Mouse (Mus musculus) forebrain, embryonic 10.5 days (tissue): ENCODE measurements around the gene Asic1. TPM values are rescaled to one million over a fixed set of nuclear protein-coding genes. Genes with fewer than 3 reads are reported as not detected.

Experiments used
- DNase-seq: peaks from one replicate; pipeline ENCODE4 v3.0.0-alpha.2; 2017; ENCODE audit warnings: low spot score; ENCODE audit errors: extremely low spot score
- H3K27ac ChIP-seq: fragments of 300-500 bp; sonication (generic); 2 replicates; pipeline ENCODE4 v1.5.1; 2016; ENCODE audit warnings: mild to moderate bottlenecking
- H3K27me3 ChIP-seq: fragments of 300-500 bp; sonication (generic); 2 replicates; pipeline ENCODE4 v1.6.1; 2016; ENCODE audit warnings: mild to moderate bottlenecking; ENCODE audit not compliant: poor library complexity, severe bottlenecking
- H3K36me3 ChIP-seq: fragments of 300-500 bp; sonication (generic); replicated peaks from 2 replicates; pipeline ENCODE4 v1.6.1; 2016; ENCODE audit warnings: mild to moderate bottlenecking, moderate library complexity
- H3K4me1 ChIP-seq: fragments of 300-500 bp; sonication (generic); 2 replicates; pipeline ENCODE4 v1.6.1; 2016
- H3K4me3 ChIP-seq: fragments of 300-500 bp; sonication (generic); 2 replicates; pipeline ENCODE4 v1.5.1; 2016; ENCODE audit warnings: mild to moderate bottlenecking, moderate library complexity
- H3K9me3 ChIP-seq: fragments of 300-500 bp; sonication (generic); 2 replicates; pipeline ENCODE4 v1.6.1; 2016; ENCODE audit warnings: mild to moderate bottlenecking, moderate library complexity
- WGBS: fragments of 180-500 bp; shearing (Covaris S2); methylation state at CpG from one replicate; pipeline ENCODE4 v1.1.7; 2016; 5-methylcytosine and 5-hydroxymethylcytosine counted together
- polyA plus RNA-seq: library from polyadenylated mRNA; unstranded; fragments of >200 nt; fragmentation: Nextera tagmentation; extraction: Ambion mirVana; gene quantifications from 2 replicates; pipeline ENCODE4 v1.2.1, GENCODE M21; 2016

Asic1 gene
- polyA plus RNA-seq, 1 experiment from 2014 or later, result 2.4 TPM

DNA sequence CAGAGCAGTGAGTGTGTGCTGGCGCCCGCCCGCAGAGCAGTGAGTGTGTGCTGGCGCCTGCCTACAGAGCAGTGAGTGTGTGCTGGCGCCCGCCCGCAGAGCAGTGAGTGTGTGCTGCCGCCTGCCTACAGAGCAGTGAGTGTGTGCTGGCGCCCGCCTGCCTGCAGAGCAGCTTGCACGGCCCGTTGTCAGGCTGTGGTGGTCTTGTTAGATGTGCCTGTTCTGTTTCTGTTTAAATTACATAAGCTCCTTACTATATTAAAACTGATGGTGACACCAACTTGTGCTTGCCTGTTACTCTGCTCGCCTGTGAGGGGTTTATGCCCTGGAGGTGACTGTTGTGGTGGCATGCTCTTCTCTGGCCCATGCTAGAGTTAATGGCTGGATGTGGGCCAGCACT, 38.0 kb downstream of the Asic1 start:
- H3K4me1 ChIP-seq, result peaks cover 26% of the 10 kb centered on the region
- no peak overlapping the region for H3K27ac ChIP-seq
- no peaks in the 10 kb centered on the region for H3K27me3 ChIP-seq
- H3K9me3 ChIP-seq, result no peaks in the 10 kb centered on the region
- H3K36me3 ChIP-seq, result peaks cover 96% of the 10 kb centered on the region
- DNase-seq, result no peak
- 95% methylated on average over 13 of the region's 13 CpGs for WGBS
- no peak overlapping the region for H3K4me3 ChIP-seq

- peaks cover 12% of the 10 kb centered on the region for H3K4me1 ChIP-seq
- WGBS, result 94% methylated on average over 10 of the region's 10 CpGs
- H3K36me3 ChIP-seq, result peaks cover 97% of the 10 kb centered on the region
- no peak for DNase-seq
- no peak overlapping the region for H3K4me3 ChIP-seq
- H3K9me3 ChIP-seq, result no peaks in the 10 kb centered on the region
- H3K27me3 ChIP-seq, result no peaks in the 10 kb centered on the region
- no peak overlapping the region for H3K27ac ChIP-seq
Observed at GRCm38 (mm10) chr15:99710221-99711190, 40.3 kb downstream of the Asic1 start.

DNA sequence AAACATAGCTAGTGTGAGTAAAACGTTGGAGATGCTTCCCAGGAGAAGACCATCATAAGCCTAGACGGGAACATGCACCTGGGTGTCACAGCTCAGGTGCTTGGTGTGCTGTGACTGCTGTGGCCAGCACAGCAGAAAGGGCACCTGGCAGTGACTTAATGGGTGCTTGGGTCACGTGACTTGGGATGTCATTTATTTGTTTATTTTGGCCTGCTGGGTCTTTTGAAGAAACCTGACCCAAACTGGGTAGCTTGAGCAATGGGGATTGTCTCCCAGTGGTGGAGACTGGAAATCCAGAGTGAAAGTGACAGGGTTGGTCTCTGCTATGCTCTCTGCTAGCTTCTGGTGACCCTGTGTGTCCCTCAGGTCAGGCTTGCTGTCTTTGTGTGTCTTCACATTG, 41.3 kb downstream of the Asic1 start:
- no peaks in the 10 kb centered on the region for H3K27me3 ChIP-seq
- DNase-seq, result no peak
- H3K36me3 ChIP-seq, result peaks cover 99% of the 10 kb centered on the region
- peaks cover 22% of the 10 kb centered on the region for H3K4me1 ChIP-seq
- H3K27ac ChIP-seq, result no peak overlapping the region
- no peak overlapping the region for H3K4me3 ChIP-seq
- no peaks in the 10 kb centered on the region for H3K9me3 ChIP-seq
- 83% methylated on average over 3 of the region's 3 CpGs for WGBS

GRCm38 (mm10) chr15:99712666-99713559, 42.7 kb downstream of the Asic1 start:
- Histone ChIP-seq H3K9me3 (no peaks in the 10 kb centered on the region), H3K4me1 (peaks cover 32% of the 10 kb centered on the region), H3K27ac (no peak overlapping the region), H3K27me3 (no peaks in the 10 kb centered on the region), H3K36me3 (peaks cover 98% of the 10 kb centered on the region), H3K4me3 (no peak overlapping the region; the same call in 1 of the 2 replicates)
- DNase-seq, result no peak
- WGBS, result 73% methylated on average over 13 of the region's 13 CpGs

DNA sequence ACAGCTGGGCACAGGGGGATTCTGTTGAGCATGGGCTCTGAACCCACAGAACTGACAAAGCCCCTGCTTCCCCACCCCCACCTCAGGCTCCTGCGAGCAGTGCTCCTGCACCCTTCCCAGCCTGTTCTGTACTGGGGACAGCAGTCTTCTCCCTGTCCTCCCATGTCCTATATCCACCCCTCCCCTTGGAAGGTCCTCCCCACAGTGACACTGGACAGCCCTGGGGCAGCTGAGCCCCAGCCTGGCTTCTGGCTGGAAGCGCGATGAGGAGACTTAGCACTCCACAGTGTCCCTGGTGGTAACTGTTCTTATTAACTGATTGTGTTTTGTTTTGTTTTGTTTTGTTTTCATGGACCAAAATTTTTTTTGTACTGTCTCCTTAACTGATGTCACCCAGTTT, 43.4 kb downstream of the Asic1 start:
- H3K4me1 ChIP-seq, result peaks cover 38% of the 10 kb centered on the region
- H3K27me3 ChIP-seq, result no peaks in the 10 kb centered on the region
- no peak overlapping the region for H3K27ac ChIP-seq
- WGBS, result 87% methylated on average over 3 of the region's 3 CpGs
- peaks cover 98% of the 10 kb centered on the region for H3K36me3 ChIP-seq
- DNase-seq, result no peak
- H3K9me3 ChIP-seq, result no peaks in the 10 kb centered on the region
- no peak overlapping the region for H3K4me3 ChIP-seq

DNA sequence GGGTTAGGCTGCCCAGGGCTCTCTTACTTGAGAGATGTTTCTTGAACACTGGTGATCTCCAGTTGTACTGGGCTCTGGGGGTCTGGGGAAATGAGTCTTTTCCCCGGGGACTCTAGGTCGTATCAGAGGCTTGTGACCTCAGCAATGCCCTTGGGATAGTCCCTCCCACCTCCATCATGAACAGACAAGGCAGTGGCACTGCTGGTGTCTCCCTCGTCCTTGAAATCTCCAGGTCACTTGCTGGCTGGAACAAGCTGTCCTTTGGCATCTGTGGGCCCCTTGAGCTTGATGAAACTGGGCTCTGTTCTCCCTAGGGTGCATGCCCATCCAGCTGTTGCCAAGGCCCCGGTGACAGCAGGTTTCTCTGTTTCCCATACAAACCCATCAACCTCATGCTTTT, 44.0 kb downstream of the Asic1 start:
- Histone ChIP-seq H3K9me3 (no peaks in the 10 kb centered on the region), H3K4me3 (no peak overlapping the region), H3K27ac (no peak overlapping the region), H3K36me3 (peaks cover 98% of the 10 kb centered on the region), H3K27me3 (no peaks in the 10 kb centered on the region), H3K4me1 (peaks cover 40% of the 10 kb centered on the region)
- WGBS, result 79% methylated on average over 4 of the region's 4 CpGs
- DNase-seq, result no peak

GRCm38 (mm10) chr15:99714858-99715257, 44.7 kb downstream of the Asic1 start:
- H3K4me3 ChIP-seq, result no peak overlapping the region
- no peaks in the 10 kb centered on the region for H3K9me3 ChIP-seq
- 53% methylated on average over 7 of the region's 7 CpGs for WGBS
- peaks cover 40% of the 10 kb centered on the region for H3K4me1 ChIP-seq
- no peaks in the 10 kb centered on the region for H3K27me3 ChIP-seq
- H3K36me3 ChIP-seq, result peaks cover 96% of the 10 kb centered on the region
- H3K27ac ChIP-seq, result no peak overlapping the region
- peak; percentile 76 for DNase-seq

DNA sequence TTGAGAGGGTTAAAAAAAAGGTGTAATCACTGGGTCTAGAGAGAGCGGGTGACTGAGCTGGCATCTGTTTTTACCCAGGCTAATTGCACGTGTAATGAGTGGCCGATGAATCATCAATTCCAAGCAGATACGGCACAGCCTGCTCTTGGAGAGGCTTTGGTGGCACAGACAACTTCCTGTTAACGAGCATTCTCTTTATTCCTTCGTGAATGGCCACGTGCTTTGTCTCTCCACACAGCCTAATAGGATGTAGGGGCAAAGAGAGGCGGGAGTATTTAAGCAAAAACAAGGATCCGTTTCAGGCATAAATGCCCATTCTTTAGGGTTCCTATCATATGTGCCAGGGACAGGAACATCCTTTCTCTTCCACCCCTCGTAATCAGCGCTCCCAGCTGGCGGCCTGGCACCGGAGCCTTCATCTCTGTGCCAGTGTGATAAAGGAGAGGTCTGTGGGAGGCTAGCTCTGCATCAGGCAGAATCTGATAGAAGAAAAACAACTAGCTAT, 45.2 kb downstream of the Asic1 start:
- DNase-seq, result no peak
- no peaks in the 10 kb centered on the region for H3K9me3 ChIP-seq
- H3K4me3 ChIP-seq, result no peak overlapping the region
- peaks cover 96% of the 10 kb centered on the region for H3K36me3 ChIP-seq
- no peaks in the 10 kb centered on the region for H3K27me3 ChIP-seq
- peak overlapping the region; percentile 2; the same call in 1 of the 2 replicates for H3K27ac ChIP-seq
- 78% methylated on average over 13 of the region's 13 CpGs for WGBS
- H3K4me1 ChIP-seq, result peaks cover 40% of the 10 kb centered on the region

DNA sequence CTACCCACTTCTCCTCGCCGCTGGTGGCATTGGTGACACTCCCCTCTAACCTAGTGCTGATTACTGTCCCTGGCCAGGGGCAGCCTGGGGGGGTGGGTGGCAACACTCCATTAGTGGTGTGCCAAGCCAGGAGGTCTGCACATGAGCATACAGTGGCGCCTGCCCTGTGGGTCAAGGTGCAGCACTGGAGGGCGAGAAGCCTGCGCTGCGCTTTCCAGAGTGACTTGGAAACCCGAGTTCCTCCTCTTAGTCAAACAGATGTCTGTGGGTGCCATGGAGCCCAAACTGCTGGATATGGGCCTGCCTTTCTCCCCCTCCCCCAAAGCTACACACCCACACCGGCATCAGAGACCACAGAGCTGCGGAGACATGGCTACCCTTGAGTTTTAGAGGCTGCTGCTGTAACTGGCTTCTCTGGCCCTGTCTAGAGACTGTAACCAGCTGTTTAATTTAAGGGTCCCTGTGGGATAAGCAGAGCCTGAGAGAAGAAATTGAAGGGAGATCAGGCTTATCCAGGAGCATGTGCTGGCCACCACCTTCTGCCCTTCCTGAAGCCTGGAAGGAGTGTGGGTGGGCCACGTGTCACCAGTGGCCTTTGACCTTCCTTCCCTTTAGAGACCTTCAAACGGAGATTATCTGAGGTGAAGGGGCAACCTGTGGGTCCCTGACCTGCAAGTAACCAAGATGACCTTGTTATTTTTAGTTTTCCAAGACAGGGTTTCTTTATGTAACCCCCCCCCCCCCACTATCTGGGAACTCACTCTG, 46.0 kb downstream of the Asic1 start:
- DNase-seq, result no peak
- 78% methylated on average over 11 of the region's 11 CpGs for WGBS
- Histone ChIP-seq H3K36me3 (peaks cover 96% of the 10 kb centered on the region), H3K27me3 (no peaks in the 10 kb centered on the region), H3K4me1 (peaks cover 40% of the 10 kb centered on the region), H3K9me3 (no peaks in the 10 kb centered on the region), H3K27ac (peak overlapping the region; percentile 2; the same call in 1 of the 2 replicates), H3K4me3 (no peak overlapping the region)

- Histone ChIP-seq H3K4me3 (no peak overlapping the region), H3K4me1 (peaks cover 40% of the 10 kb centered on the region), H3K27ac (no peak overlapping the region), H3K27me3 (no peaks in the 10 kb centered on the region), H3K36me3 (peaks cover 95% of the 10 kb centered on the region), H3K9me3 (no peaks in the 10 kb centered on the region)
- WGBS, result 89% methylated on average over 12 of the region's 12 CpGs
- no peak for DNase-seq
Observed at GRCm38 (mm10) chr15:99716814-99717213, 46.6 kb downstream of the Asic1 start.

- no peak within 1 kb of the TSS for H3K4me3 ChIP-seq
- 74% methylated on average over 26 of the region's 26 CpGs for whole genome bisulfite sequencing
- peaks cover 38% of the 10 kb centered on the region for H3K4me1 ChIP-seq
- no peak for DNase-seq
- H3K27ac ChIP-seq, result peak within 1 kb of the TSS; percentile 12; the same call in 1 of the 2 replicates
- H3K36me3 ChIP-seq, result peaks cover 94% of the 10 kb centered on the region
- H3K9me3 ChIP-seq, result no peaks in the 10 kb centered on the region
- no peaks in the 10 kb centered on the region for H3K27me3 ChIP-seq
Observed at GRCm38 (mm10) chr15:99717386-99718334, 47.5 kb downstream of the Asic1 start, which contains the start of gene Gpd1. TSS of gene Gpd1 (plus strand) at chr15:99717515.
